Mouse (Mus musculus) embryonic facial prominence, embryonic 12.5 days (tissue): ENCODE measurements around the gene Cbfa2t2. TPM values are rescaled to one million over a fixed set of nuclear protein-coding genes. Genes with fewer than 3 reads are reported as not detected.

Experiments used
- ATAC-seq: fragments of 200-750 bp; cut with Nextera tagmentation; 2 replicates; pipeline ENCODE4 v1.8.0; 2017; ENCODE audit not compliant: insufficient number of reproducible peaks, insufficient read depth, low FRiP score, low TSS enrichment
- H3K27ac ChIP-seq: fragments of 300-500 bp; sonication (generic); 2 replicates; pipeline ENCODE4 v1.5.1; 2016; ENCODE audit warnings: mild to moderate bottlenecking
- H3K27me3 ChIP-seq: fragments of 300-500 bp; sonication (generic); 2 replicates; pipeline ENCODE4 v1.6.1; 2016; ENCODE audit warnings: mild to moderate bottlenecking, moderate library complexity
- H3K36me3 ChIP-seq: fragments of 300-500 bp; sonication (generic); 2 replicates; pipeline ENCODE4 v1.6.1; 2016; ENCODE audit warnings: mild to moderate bottlenecking
- H3K4me1 ChIP-seq: fragments of 300-500 bp; sonication (generic); 2 replicates; pipeline ENCODE4 v1.6.1; 2016
- H3K4me2 ChIP-seq: fragments of 300-500 bp; sonication (generic); replicated peaks from 2 replicates; pipeline ENCODE4 v1.6.1; 2016; ENCODE audit warnings: mild to moderate bottlenecking, moderate library complexity
- H3K4me3 ChIP-seq: fragments of 300-500 bp; sonication (generic); 2 replicates; pipeline ENCODE4 v1.5.1; 2016; ENCODE audit warnings: mild to moderate bottlenecking
- H3K9ac ChIP-seq: fragments of 300-500 bp; sonication (generic); 2 replicates; pipeline ENCODE4 v1.6.1; 2016; ENCODE audit warnings: mild to moderate bottlenecking, moderate library complexity
- H3K9me3 ChIP-seq: fragments of 300-500 bp; sonication (generic); 2 replicates; pipeline ENCODE4 v1.6.1; 2016; ENCODE audit warnings: mild to moderate bottlenecking, moderate library complexity
- WGBS: fragments of 180-500 bp; shearing (Covaris S2); methylation state at CpG from one replicate; pipeline ENCODE4 v1.1.7; 2016; 5-methylcytosine and 5-hydroxymethylcytosine counted together
- polyA plus RNA-seq: library from polyadenylated mRNA; unstranded; fragments of >200 nt; fragmentation: Nextera tagmentation; extraction: Ambion mirVana; gene quantifications from 2 replicates; pipeline ENCODE4 v1.2.1, GENCODE M21; 2016

Cbfa2t2 gene
- polyA plus RNA-seq, 1 experiment from 2014 or later = 65.3 TPM

- Histone ChIP-seq H3K4me2 (peak overlapping the region; percentile 63), H3K4me3 (peak overlapping the region; percentile 40), H3K9me3 (no peaks in the 10 kb centered on the region), H3K27me3 (0 out of 2 replicates have a peak, but pooled peaks cover 5% of the 10 kb centered on the region), H3K9ac (peak overlapping the region; percentile 61), H3K27ac (peak overlapping the region; percentile 72), H3K36me3 (no peaks in the 10 kb centered on the region), H3K4me1 (peaks cover 8% of the 10 kb centered on the region; the same call in 1 of the 2 replicates)
- ATAC-seq = no peak
- WGBS = 32% methylated on average over 11 of the region's 11 CpGs
These were observed 9.1 kb upstream of the Cbfa2t2 start for GRCm38 (mm10) chr2:154426905-154427852.

- Histone ChIP-seq H3K4me3 (no peak overlapping the region), H3K9ac (no peak overlapping the region), H3K27ac (no peak overlapping the region), H3K4me2 (peak overlapping the region; percentile 9; the same call in 1 of the 2 replicates), H3K4me1 (peaks cover 8% of the 10 kb centered on the region; the same call in 1 of the 2 replicates), H3K27me3 (0 out of 2 replicates have a peak, but pooled peaks cover 5% of the 10 kb centered on the region), H3K36me3 (no peaks in the 10 kb centered on the region), H3K9me3 (no peaks in the 10 kb centered on the region)
- ATAC-seq = peak; percentile 58; the same call in 1 of the 2 replicates
- WGBS = 9% methylated on average over 17 of the region's 17 CpGs
These were observed 8.4 kb upstream of the Cbfa2t2 start for GRCm38 (mm10) chr2:154427853-154428360.

- ATAC-seq = no peak
- H3K9ac ChIP-seq = no peak overlapping the region
- H3K9me3 ChIP-seq = no peaks in the 10 kb centered on the region
- no peak overlapping the region for H3K4me3 ChIP-seq
- H3K27me3 ChIP-seq = 0 out of 2 replicates have a peak, but pooled peaks cover 5% of the 10 kb centered on the region
- no peaks in the 10 kb centered on the region for H3K36me3 ChIP-seq
- H3K4me2 ChIP-seq = no peak overlapping the region
- H3K4me1 ChIP-seq = peaks cover 8% of the 10 kb centered on the region; the same call in 1 of the 2 replicates
- 96% methylated on average over 2 of the region's 2 CpGs for WGBS
- H3K27ac ChIP-seq = no peak overlapping the region
These were observed 5.7 kb upstream of the Cbfa2t2 start for GRCm38 (mm10) chr2:154430566-154430965.

GRCm38 (mm10) chr2:154432696-154433095 lies 3.6 kb upstream of the Cbfa2t2 start:
- WGBS = 66% methylated on average over 2 of the region's 2 CpGs
- no peak overlapping the region for H3K27ac ChIP-seq
- H3K9me3 ChIP-seq = no peaks in the 10 kb centered on the region
- no peak overlapping the region for H3K4me3 ChIP-seq
- peaks cover 5% of the 10 kb centered on the region; the same call in 1 of the 2 replicates for H3K4me1 ChIP-seq
- no peak overlapping the region for H3K9ac ChIP-seq
- H3K36me3 ChIP-seq = no peaks in the 10 kb centered on the region
- no peak for ATAC-seq
- H3K4me2 ChIP-seq = no peak overlapping the region
- 0 out of 2 replicates have a peak, but pooled peaks cover 5% of the 10 kb centered on the region for H3K27me3 ChIP-seq

- 68% methylated on average over 3 of the region's 3 CpGs for WGBS
- H3K9ac ChIP-seq = no peak overlapping the region
These were observed 2.9 kb upstream of the Cbfa2t2 start for GRCm38 (mm10) chr2:154433391-154433790.

GRCm38 (mm10) chr2:154434690-154435089 lies 1.6 kb upstream of the Cbfa2t2 start:
- no peak for ATAC-seq

More at GRCm38 (mm10) chr2:154433391-154433790, 2.9 kb upstream of the Cbfa2t2 start:
- Histone ChIP-seq H3K4me1 (no peaks in the 10 kb centered on the region), H3K27ac (no peak overlapping the region), H3K4me2 (no peak overlapping the region), H3K36me3 (no peaks in the 10 kb centered on the region), H3K9me3 (no peaks in the 10 kb centered on the region), H3K4me3 (no peak overlapping the region), H3K27me3 (0 out of 2 replicates have a peak, but pooled peaks cover 5% of the 10 kb centered on the region)
- no peak for ATAC-seq

GRCm38 (mm10) chr2:154436076-154436457 lies 214 bp upstream of the Cbfa2t2 start:
- H3K4me1 ChIP-seq = peaks cover 4% of the 10 kb centered on the region; the same call in 1 of the 2 replicates
- peak overlapping the region; percentile 95 for H3K4me3 ChIP-seq
- H3K27me3 ChIP-seq = no peaks in the 10 kb centered on the region
- H3K27ac ChIP-seq = peak overlapping the region; percentile 97
- peak overlapping the region; percentile 41 for H3K4me2 ChIP-seq
- no peak overlapping the region; the same call in 1 of the 2 replicates for H3K9ac ChIP-seq
- peak; percentile 99 for ATAC-seq
- H3K36me3 ChIP-seq = no peaks in the 10 kb centered on the region
- WGBS = 1% methylated on average over 39 of the region's 44 CpGs
- no peaks in the 10 kb centered on the region for H3K9me3 ChIP-seq

More at GRCm38 (mm10) chr2:154434690-154435089, 1.6 kb upstream of the Cbfa2t2 start:
- Histone ChIP-seq H3K4me2 (no peak overlapping the region), H3K27ac (no peak overlapping the region), H3K36me3 (no peaks in the 10 kb centered on the region), H3K9me3 (no peaks in the 10 kb centered on the region), H3K4me3 (no peak overlapping the region), H3K4me1 (peaks cover 4% of the 10 kb centered on the region; the same call in 1 of the 2 replicates), H3K27me3 (no peaks in the 10 kb centered on the region), H3K9ac (no peak overlapping the region)
- 94% methylated on average over 7 of the region's 7 CpGs for WGBS

- H3K27me3 ChIP-seq = no peaks in the 10 kb centered on the region
- no peak for ATAC-seq
- 12% methylated on average over 7 of the region's 7 CpGs for WGBS
- peak overlapping the region; percentile 49 for H3K4me2 ChIP-seq
- no peaks in the 10 kb centered on the region for H3K36me3 ChIP-seq
- H3K9me3 ChIP-seq = no peaks in the 10 kb centered on the region
- H3K27ac ChIP-seq = peak overlapping the region; percentile 97; the same call in 1 of the 2 replicates
- peak overlapping the region; percentile 95 for H3K4me3 ChIP-seq
- peak overlapping the region; percentile 98 for H3K9ac ChIP-seq
- H3K4me1 ChIP-seq = peaks cover 4% of the 10 kb centered on the region; the same call in 1 of the 2 replicates
These were observed 878 bp downstream of the Cbfa2t2 start for GRCm38 (mm10) chr2:154437191-154437527.

- peaks cover 4% of the 10 kb centered on the region; the same call in 1 of the 2 replicates for H3K4me1 ChIP-seq
- H3K4me3 ChIP-seq = no peak overlapping the region
- no peak overlapping the region for H3K4me2 ChIP-seq
- H3K27ac ChIP-seq = no peak overlapping the region
- H3K9ac ChIP-seq = no peak overlapping the region
- H3K36me3 ChIP-seq = 0 out of 2 replicates have a peak, but pooled peaks cover 5% of the 10 kb centered on the region
- no peak for ATAC-seq
- no peaks in the 10 kb centered on the region for H3K9me3 ChIP-seq
- H3K27me3 ChIP-seq = no peaks in the 10 kb centered on the region
These were observed 4.2 kb downstream of the Cbfa2t2 start for GRCm38 (mm10) chr2:154440453-154440852.

- no peak for ATAC-seq
These were observed 11.5 kb downstream of the Cbfa2t2 start for GRCm38 (mm10) chr2:154447821-154448220.

GRCm38 (mm10) chr2:154448633-154449032 lies 12.4 kb downstream of the Cbfa2t2 start:
- H3K4me2 ChIP-seq = no peak overlapping the region
- peaks cover 11% of the 10 kb centered on the region for H3K36me3 ChIP-seq
- ATAC-seq = no peak

More at GRCm38 (mm10) chr2:154447821-154448220, 11.5 kb downstream of the Cbfa2t2 start:
- H3K36me3 ChIP-seq = peaks cover 13% of the 10 kb centered on the region
- no peaks in the 10 kb centered on the region for H3K9me3 ChIP-seq
- no peaks in the 10 kb centered on the region for H3K27me3 ChIP-seq
- no peaks in the 10 kb centered on the region for H3K4me1 ChIP-seq
- no peak overlapping the region for H3K4me2 ChIP-seq
- no peak overlapping the region for H3K9ac ChIP-seq
- 98% methylated on average over 8 of the region's 8 CpGs for WGBS
- H3K4me3 ChIP-seq = no peak overlapping the region
- H3K27ac ChIP-seq = no peak overlapping the region

More at GRCm38 (mm10) chr2:154448633-154449032, 12.4 kb downstream of the Cbfa2t2 start:
- H3K9me3 ChIP-seq = no peaks in the 10 kb centered on the region
- no peaks in the 10 kb centered on the region for H3K27me3 ChIP-seq
- no peak overlapping the region for H3K9ac ChIP-seq
- H3K4me3 ChIP-seq = no peak overlapping the region
- no peak overlapping the region for H3K27ac ChIP-seq
- no peaks in the 10 kb centered on the region for H3K4me1 ChIP-seq
